Mouse (Mus musculus) lung, postnatal 0 days (tissue): Measurements from ENCODE around the gene Hoxb5.

Source experiments
- CTCF ChIP-seq: IDR thresholded peaks from 2 replicates; pipeline ENCODE4 v1.5.1; 2016; ENCODE audit warnings: antibody characterized with exemption, mild to moderate bottlenecking
- EP300 ChIP-seq: IDR thresholded peaks from 2 replicates; pipeline ENCODE4 v1.6.1; 2016; ENCODE audit warnings: antibody characterized with exemption, mild to moderate bottlenecking, control low read depth

DNA sequence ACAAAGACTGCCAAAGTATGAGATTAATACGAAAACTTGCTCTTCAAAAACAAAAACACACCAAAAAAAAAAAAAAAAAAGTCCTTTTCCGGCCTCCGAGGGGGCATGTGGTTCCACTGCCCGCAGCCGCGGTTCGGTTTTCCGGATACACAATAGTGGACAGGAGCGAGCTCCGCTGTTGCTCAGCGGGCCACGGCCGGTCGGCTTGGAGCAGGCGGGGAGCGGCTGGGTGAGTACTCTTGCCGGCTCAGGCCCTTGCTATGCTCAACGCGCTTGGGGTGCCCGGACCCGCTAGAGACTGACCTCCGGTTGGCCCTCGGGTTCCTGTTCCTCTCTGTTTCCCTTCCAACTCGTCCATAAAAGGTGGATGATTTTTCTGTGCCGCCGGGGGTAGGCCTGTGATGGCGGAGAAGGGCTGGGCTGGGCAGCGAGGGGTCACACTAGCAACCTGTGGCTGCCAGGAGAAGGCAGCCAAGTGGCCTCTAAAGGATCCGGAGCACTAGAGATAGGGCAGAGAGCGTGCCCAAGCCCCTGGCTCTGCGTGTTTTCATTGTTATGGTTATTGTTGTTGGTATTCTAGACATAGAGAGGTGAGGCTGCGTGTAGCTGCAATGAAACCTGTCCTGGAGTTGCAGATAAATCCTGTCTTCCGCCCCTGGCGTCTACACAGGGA lies 11.7 kb downstream of the Hoxb5 start:
- TF ChIP-seq CTCF (no peak), EP300 (no peak)
